Mouse (Mus musculus): Measurements from ENCODE around the gene Cyth1.

GRCm38 (mm10) chr11:118243627-118244261, 4.6 kb downstream of the Cyth1 start:
- TF ChIP-seq CTCF (IDR thresholded peaks at IDR 0.05; ENCODE audit: low read depth, low read length) (no peak), POLR2A (IDR thresholded peaks at IDR 0.05; ENCODE audit: insufficient read depth, low read length) (no peak), EP300 (IDR thresholded peaks at IDR 0.05; ENCODE audit: insufficient read depth, low read depth, low read length) (no peak)

Data from ES-Bruce4 (cell line).